Mouse (Mus musculus): ENCODE data around the gene Hist2h2ac. TPM values are rescaled to one million over a fixed set of nuclear protein-coding genes. Genes with fewer than 3 reads are reported as not detected.
"Not testable (repeated sequence)": the region's sequence is repeated elsewhere in the genome, so short reads cannot be mapped to it uniquely, and the experiment has no call there.

Gene Hist2h2ac
- polyA plus RNA-seq, 1 experiment from 2014 or later = 12.6 TPM

- Histone ChIP-seq H3K9ac (ENCODE audit: low read length) (no peak overlapping the region), H3K27ac (replicated peaks; ENCODE audit: low read depth, low read length) (no peak overlapping the region), H3K4me3 (ENCODE audit: low read depth, low read length) (no peak overlapping the region), H3K9me3 (ENCODE audit: control insufficient read depth, low read length) (no peaks in the 10 kb centered on the region), H3K36me3 (ENCODE audit: control insufficient read depth, insufficient read depth, low read length) (no peaks in the 10 kb centered on the region), H3K4me1 (ENCODE audit: control insufficient read depth, insufficient read depth, low read length) (peaks cover 12% of the 10 kb centered on the region), H3K27me3 (ENCODE audit: control insufficient read depth, insufficient read depth, low read length) (no peaks in the 10 kb centered on the region), H3K4me2 (ENCODE audit: low read depth, severe bottlenecking) (no peak overlapping the region)
- 54% methylated on average over 2 of the region's 2 CpGs for WGBS
- ATAC-seq (ENCODE audit: insufficient number of reproducible peaks, low FRiP score, low TSS enrichment, low read depth) = no peak
- DNase-seq (ENCODE audit: low spot score) = no peak
Measured at GRCm38 (mm10) chr3:96225421-96225820, 4.7 kb upstream of the Hist2h2ac start.

GRCm38 (mm10) chr3:96222774-96223173 lies 2.1 kb upstream of the Hist2h2ac start:
- ATAC-seq (ENCODE audit: insufficient number of reproducible peaks, low FRiP score, low TSS enrichment, low read depth) (no peak), DNase-seq (ENCODE audit: low spot score) (no peak)
- Histone ChIP-seq H3K9me3 (ENCODE audit: control insufficient read depth, low read length) (no peaks in the 10 kb centered on the region), H3K4me2 (ENCODE audit: low read depth, severe bottlenecking) (0 out of 2 replicates have a peak overlapping the region, but pooled peaks have one; percentile 2), H3K36me3 (ENCODE audit: control insufficient read depth, insufficient read depth, low read length) (no peaks in the 10 kb centered on the region), H3K9ac (ENCODE audit: low read length) (no peak overlapping the region), H3K4me3 (ENCODE audit: low read depth, low read length) (no peak overlapping the region), H3K27ac (replicated peaks; ENCODE audit: low read depth, low read length) (no peak overlapping the region), H3K27me3 (ENCODE audit: control insufficient read depth, insufficient read depth, low read length) (no peaks in the 10 kb centered on the region), H3K4me1 (ENCODE audit: control insufficient read depth, insufficient read depth, low read length) (peaks cover 12% of the 10 kb centered on the region)
- 91% methylated on average over 4 of the region's 4 CpGs for WGBS

- Histone ChIP-seq H3K27ac (replicated peaks; ENCODE audit: low read depth, low read length) (peak overlapping the region; percentile 98), H3K36me3 (ENCODE audit: control insufficient read depth, insufficient read depth, low read length) (no peaks in the 10 kb centered on the region), H3K27me3 (ENCODE audit: control insufficient read depth, insufficient read depth, low read length) (no peaks in the 10 kb centered on the region), H3K4me2 (ENCODE audit: low read depth, severe bottlenecking) (peak overlapping the region; percentile 59), H3K9ac (ENCODE audit: low read length) (peak overlapping the region; percentile 53), H3K9me3 (ENCODE audit: control insufficient read depth, low read length) (no peaks in the 10 kb centered on the region), H3K4me3 (ENCODE audit: low read depth, low read length) (peak overlapping the region; percentile 61), H3K4me1 (ENCODE audit: control insufficient read depth, insufficient read depth, low read length) (peaks cover 12% of the 10 kb centered on the region)
- ATAC-seq (ENCODE audit: insufficient number of reproducible peaks, low FRiP score, low TSS enrichment, low read depth) = no peak
- WGBS = 32% methylated on average over 9 of the region's 9 CpGs
- DNase-seq (ENCODE audit: low spot score) = peak; percentile 45
Measured at GRCm38 (mm10) chr3:96221640-96222038, 959 bp upstream of the Hist2h2ac start.

- Histone ChIP-seq H3K9ac (ENCODE audit: low read length) (peak overlapping the region; percentile 93), H3K4me2 (ENCODE audit: low read depth, severe bottlenecking) (peak overlapping the region; percentile 59), H3K27ac (replicated peaks; ENCODE audit: low read depth, low read length) (peak overlapping the region; percentile 98), H3K4me1 (ENCODE audit: control insufficient read depth, insufficient read depth, low read length) (peaks cover 12% of the 10 kb centered on the region), H3K4me3 (ENCODE audit: low read depth, low read length) (peak overlapping the region; percentile 61)
- not testable (repeated sequence) for H3K27me3 ChIP-seq (ENCODE audit: control insufficient read depth, insufficient read depth, low read length); ATAC-seq (ENCODE audit: insufficient number of reproducible peaks, low FRiP score, low TSS enrichment, low read depth); H3K9me3 ChIP-seq (ENCODE audit: control insufficient read depth, low read length); H3K36me3 ChIP-seq (ENCODE audit: control insufficient read depth, insufficient read depth, low read length)
- peak; percentile 82 for DNase-seq (ENCODE audit: low spot score)
- under 1% methylated on average over 26 of the region's 47 CpGs for WGBS
Measured at GRCm38 (mm10) chr3:96220131-96220764, 432 bp downstream of the Hist2h2ac start.

GRCm38 (mm10) chr3:96219661-96220130 lies 984 bp downstream of the Hist2h2ac start, which contains the start of the genes Bola1 and Hist2h2ab:
TSS of gene Bola1 (minus strand) at chr3:96219709.
TSS of gene Hist2h2ab (plus strand) at chr3:96219865.
- H3K4me3 ChIP-seq (ENCODE audit: low read depth, low read length) = peak within 1 kb of the TSS; percentile 61
- H3K9ac ChIP-seq (ENCODE audit: low read length) = peak within 1 kb of the TSS; percentile 93
- H3K9me3 ChIP-seq (ENCODE audit: control insufficient read depth, low read length) = no peaks in the 10 kb centered on the region
- peak; percentile 88 for ATAC-seq (ENCODE audit: insufficient number of reproducible peaks, low FRiP score, low TSS enrichment, low read depth)
- H3K4me2 ChIP-seq (ENCODE audit: low read depth, severe bottlenecking) = peak within 1 kb of the TSS; percentile 59
- DNase-seq (ENCODE audit: low spot score) = no peak
- H3K27ac ChIP-seq (replicated peaks; ENCODE audit: low read depth, low read length) = peak within 1 kb of the TSS; percentile 98
- H3K27me3 ChIP-seq (ENCODE audit: control insufficient read depth, insufficient read depth, low read length) = no peaks in the 10 kb centered on the region
- peaks cover 12% of the 10 kb centered on the region for H3K4me1 ChIP-seq (ENCODE audit: control insufficient read depth, insufficient read depth, low read length)
- H3K36me3 ChIP-seq (ENCODE audit: control insufficient read depth, insufficient read depth, low read length) = no peaks in the 10 kb centered on the region
- under 1% methylated on average over 37 of the region's 37 CpGs for WGBS

- ATAC-seq (ENCODE audit: insufficient number of reproducible peaks, low FRiP score, low TSS enrichment, low read depth) = peak; percentile 2; the same call in 1 of the 2 replicates
- H3K4me1 ChIP-seq (ENCODE audit: control insufficient read depth, insufficient read depth, low read length) = peaks cover 12% of the 10 kb centered on the region
Measured at GRCm38 (mm10) chr3:96219191-96219641, 1.5 kb downstream of the Hist2h2ac start.

GRCm38 (mm10) chr3:96209242-96209641 lies 11.4 kb downstream of the Hist2h2ac start:
- 28% methylated on average over 15 of the region's 15 CpGs for WGBS

More at GRCm38 (mm10) chr3:96219191-96219641, 1.5 kb downstream of the Hist2h2ac start:
- DNase-seq (ENCODE audit: low spot score) = peak; percentile 67
- Histone ChIP-seq H3K9me3 (ENCODE audit: control insufficient read depth, low read length) (no peaks in the 10 kb centered on the region), H3K9ac (ENCODE audit: low read length) (peak overlapping the region; percentile 47), H3K36me3 (ENCODE audit: control insufficient read depth, insufficient read depth, low read length) (no peaks in the 10 kb centered on the region), H3K4me2 (ENCODE audit: low read depth, severe bottlenecking) (peak overlapping the region; percentile 59), H3K4me3 (ENCODE audit: low read depth, low read length) (peak overlapping the region; percentile 61), H3K27me3 (ENCODE audit: control insufficient read depth, insufficient read depth, low read length) (no peaks in the 10 kb centered on the region), H3K27ac (replicated peaks; ENCODE audit: low read depth, low read length) (peak overlapping the region; percentile 98)
- under 1% methylated on average over 12 of the region's 12 CpGs for WGBS

GRCm38 (mm10) chr3:96207819-96208218 lies 12.9 kb downstream of the Hist2h2ac start:
- no peak overlapping the region for H3K9ac ChIP-seq (ENCODE audit: low read length)
- no peaks in the 10 kb centered on the region for H3K36me3 ChIP-seq (ENCODE audit: control insufficient read depth, insufficient read depth, low read length)
- no peak for DNase-seq (ENCODE audit: low spot score)
- H3K4me3 ChIP-seq (ENCODE audit: low read depth, low read length) = no peak overlapping the region
- H3K27me3 ChIP-seq (ENCODE audit: control insufficient read depth, insufficient read depth, low read length) = no peaks in the 10 kb centered on the region
- no peaks in the 10 kb centered on the region for H3K4me1 ChIP-seq (ENCODE audit: control insufficient read depth, insufficient read depth, low read length)
- H3K27ac ChIP-seq (replicated peaks; ENCODE audit: low read depth, low read length) = no peak overlapping the region
- ATAC-seq (ENCODE audit: insufficient number of reproducible peaks, low FRiP score, low TSS enrichment, low read depth) = no peak
- no peak overlapping the region for H3K4me2 ChIP-seq (ENCODE audit: low read depth, severe bottlenecking)
- WGBS = 77% methylated on average over 3 of the region's 3 CpGs
- H3K9me3 ChIP-seq (ENCODE audit: control insufficient read depth, low read length) = no peaks in the 10 kb centered on the region

More at GRCm38 (mm10) chr3:96209242-96209641, 11.4 kb downstream of the Hist2h2ac start:
- Histone ChIP-seq H3K4me2 (ENCODE audit: low read depth, severe bottlenecking) (no peak overlapping the region), H3K4me1 (ENCODE audit: control insufficient read depth, insufficient read depth, low read length) (no peaks in the 10 kb centered on the region), H3K27ac (replicated peaks; ENCODE audit: low read depth, low read length) (no peak overlapping the region), H3K4me3 (ENCODE audit: low read depth, low read length) (no peak overlapping the region), H3K9ac (ENCODE audit: low read length) (no peak overlapping the region), H3K27me3 (ENCODE audit: control insufficient read depth, insufficient read depth, low read length) (no peaks in the 10 kb centered on the region), H3K36me3 (ENCODE audit: control insufficient read depth, insufficient read depth, low read length) (no peaks in the 10 kb centered on the region), H3K9me3 (ENCODE audit: control insufficient read depth, low read length) (no peaks in the 10 kb centered on the region)
- ATAC-seq (ENCODE audit: insufficient number of reproducible peaks, low FRiP score, low TSS enrichment, low read depth) = no peak
- DNase-seq (ENCODE audit: low spot score) = peak; percentile 36
